Mouse (Mus musculus): ENCODE measurements around the gene 2410015M20Rik. TPM values are rescaled to one million over a fixed set of nuclear protein-coding genes. Genes with fewer than 3 reads are reported as not detected.

2410015M20Rik gene
- polyA plus RNA-seq (2012; fragmentation: generic; extraction: Trizol), result 250 TPM
- long read RNA-seq, experiment 1, transcript 2410015M20Rik-201 (4 exons, 755 nt), result major isoform, 148 of 163 reads
- long read RNA-seq, experiment 1, partial matches to known transcripts, result 5 of 163 reads
- long read RNA-seq, experiment 1, other reads (novel, unspliced or antisense), result 10 of 163 reads
- long read RNA-seq, experiment 2, transcript 2410015M20Rik-201 (4 exons, 755 nt), result major isoform, 5 of 8 reads
- long read RNA-seq, experiment 2, partial matches to known transcripts, result 1 of 8 reads
- long read RNA-seq, experiment 2, other reads (novel, unspliced or antisense), result 2 of 8 reads

DNA sequence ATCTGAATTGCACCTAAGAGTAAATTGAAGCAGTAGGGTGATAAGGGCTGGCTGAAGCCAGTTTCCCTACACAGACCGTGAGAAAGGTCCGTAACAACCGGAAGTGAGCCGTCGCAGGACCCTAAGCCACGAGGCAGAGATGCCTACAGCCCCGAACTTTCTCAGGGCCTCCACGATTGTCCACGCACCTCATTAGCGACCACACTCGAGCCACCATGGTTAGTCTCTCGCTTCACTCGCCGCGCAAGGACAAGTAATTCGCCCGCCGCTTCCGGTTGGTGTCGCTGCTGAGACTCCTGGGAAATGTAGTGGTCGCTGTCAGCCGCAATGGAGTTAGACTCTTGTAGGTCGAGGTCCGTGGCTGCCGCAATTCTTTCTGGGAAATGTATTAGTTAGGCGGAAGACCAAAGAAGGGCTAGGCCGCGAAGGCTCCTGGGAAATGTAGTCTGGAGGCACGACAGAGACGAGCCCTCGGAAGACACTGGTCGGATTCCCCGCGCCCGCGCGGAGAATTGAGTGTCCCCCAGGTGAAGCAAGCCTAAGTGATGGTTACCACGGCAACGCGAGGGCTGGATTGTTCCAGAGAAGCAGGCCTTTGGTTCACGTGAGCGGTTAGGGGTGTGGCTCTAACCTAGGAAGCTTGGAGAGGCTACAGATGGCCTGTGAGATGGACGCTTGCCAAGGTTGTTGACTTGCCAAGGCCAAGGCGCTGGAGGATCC, at the start of gene 2410015M20Rik:
2410015M20Rik (minus strand) TSS at position 320 of the 720 bp plus-strand sequence.
- peak within 1 kb of the TSS; percentile 42 for H3K4me3 ChIP-seq (ENCODE audit: insufficient read depth, poor library complexity, severe bottlenecking)
- H3K79me3 ChIP-seq (ENCODE audit: low read depth), result peaks cover 12% of the 10 kb centered on the region
- TF ChIP-seq CTCF (IDR thresholded peaks at IDR 0.05; ENCODE audit: control insufficient read depth, insufficient read depth, insufficient read length) (peak; percentile 11), USF1 (IDR thresholded peaks at IDR 0.05; ENCODE audit: low read depth) (peak; percentile 72), FOSL1 (IDR thresholded peaks at IDR 0.05; ENCODE audit: insufficient read depth, low read length, poor library complexity, severe bottlenecking) (no peak)
- H3K36me3 ChIP-seq (ENCODE audit: control insufficient read depth, insufficient read depth), result peaks cover 33% of the 10 kb centered on the region
- peak within 1 kb of the TSS; percentile 93 for H3ac ChIP-seq (ENCODE audit: control insufficient read depth, insufficient read length, low read depth)
- peaks cover 48% of the 10 kb centered on the region for H3K79me2 ChIP-seq (ENCODE audit: control insufficient read depth, insufficient read depth)
- no peaks in the 10 kb centered on the region for H3K27me3 ChIP-seq (ENCODE audit: control insufficient read depth, insufficient read depth, insufficient read length)

DNA sequence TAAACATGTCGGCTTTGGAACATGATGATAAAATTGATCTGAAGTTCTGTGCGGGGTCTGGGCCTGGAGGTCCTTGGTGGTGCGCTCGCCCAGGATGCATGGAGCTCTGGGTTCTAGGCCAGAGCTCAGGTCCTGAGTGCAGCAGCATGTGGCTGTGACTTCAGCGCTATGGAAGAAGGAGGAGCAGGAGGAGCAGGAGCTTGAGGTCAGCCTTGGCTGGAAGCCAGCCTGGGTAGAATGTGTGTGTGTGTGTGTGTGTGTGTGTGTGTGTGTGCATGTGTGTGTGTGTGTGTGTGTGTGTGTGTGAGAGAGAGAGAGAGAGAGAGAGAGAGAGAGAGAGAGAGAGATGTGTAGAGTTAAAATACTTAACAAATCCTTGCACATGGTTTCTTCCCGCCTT, 46.6 kb upstream of the 2410015M20Rik start:
- Histone ChIP-seq H3K27me3 (ENCODE audit: control insufficient read depth, insufficient read depth, insufficient read length) (peaks cover 5% of the 10 kb centered on the region), H3K79me2 (ENCODE audit: control insufficient read depth, insufficient read depth) (no peaks in the 10 kb centered on the region), H3K36me3 (ENCODE audit: control insufficient read depth, insufficient read depth) (no peaks in the 10 kb centered on the region), H3K4me3 (ENCODE audit: insufficient read depth, poor library complexity, severe bottlenecking) (no peak overlapping the region), H3ac (ENCODE audit: control insufficient read depth, insufficient read length, low read depth) (no peak overlapping the region), H3K79me3 (ENCODE audit: low read depth) (no peaks in the 10 kb centered on the region)
- TF ChIP-seq MYOG (IDR thresholded peaks at IDR 0.05; ENCODE audit: control insufficient read depth, extremely low read depth, insufficient read length) (no peak), USF1 (IDR thresholded peaks at IDR 0.05; ENCODE audit: low read depth) (no peak), CTCF (IDR thresholded peaks at IDR 0.05; ENCODE audit: control insufficient read depth, insufficient read depth, insufficient read length) (no peak)

DNA sequence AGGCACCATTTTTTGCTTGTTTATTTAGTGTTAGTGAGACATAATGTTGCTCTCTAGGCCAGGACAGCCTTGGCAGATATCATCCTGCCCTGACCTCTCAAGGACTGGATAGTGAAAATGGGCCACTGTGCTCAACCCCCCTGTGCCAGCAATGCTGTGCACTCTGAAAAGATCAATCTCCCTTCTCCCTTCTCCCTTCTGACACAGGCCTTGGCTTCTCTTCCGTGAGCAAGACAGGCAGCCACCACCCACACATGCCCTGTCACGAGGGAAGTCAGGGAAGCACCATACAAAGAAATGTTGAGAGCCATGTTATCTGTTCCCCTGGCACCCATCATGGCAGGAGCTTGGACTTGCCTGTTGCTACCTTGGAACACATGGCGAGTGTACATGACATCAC, 45.7 kb upstream of the 2410015M20Rik start:
- H3K79me3 ChIP-seq (ENCODE audit: low read depth), result no peaks in the 10 kb centered on the region
- peaks cover 5% of the 10 kb centered on the region for H3K27me3 ChIP-seq (ENCODE audit: control insufficient read depth, insufficient read depth, insufficient read length)
- H3ac ChIP-seq (ENCODE audit: control insufficient read depth, insufficient read length, low read depth), result no peak overlapping the region
- no peaks in the 10 kb centered on the region for H3K36me3 ChIP-seq (ENCODE audit: control insufficient read depth, insufficient read depth)
- no peaks in the 10 kb centered on the region for H3K79me2 ChIP-seq (ENCODE audit: control insufficient read depth, insufficient read depth)
- TF ChIP-seq CEBPB (IDR thresholded peaks at IDR 0.05; ENCODE audit: low read depth) (no peak), MAX (IDR thresholded peaks at IDR 0.05) (no peak)
- H3K4me3 ChIP-seq (ENCODE audit: insufficient read depth, poor library complexity, severe bottlenecking), result no peak overlapping the region

DNA sequence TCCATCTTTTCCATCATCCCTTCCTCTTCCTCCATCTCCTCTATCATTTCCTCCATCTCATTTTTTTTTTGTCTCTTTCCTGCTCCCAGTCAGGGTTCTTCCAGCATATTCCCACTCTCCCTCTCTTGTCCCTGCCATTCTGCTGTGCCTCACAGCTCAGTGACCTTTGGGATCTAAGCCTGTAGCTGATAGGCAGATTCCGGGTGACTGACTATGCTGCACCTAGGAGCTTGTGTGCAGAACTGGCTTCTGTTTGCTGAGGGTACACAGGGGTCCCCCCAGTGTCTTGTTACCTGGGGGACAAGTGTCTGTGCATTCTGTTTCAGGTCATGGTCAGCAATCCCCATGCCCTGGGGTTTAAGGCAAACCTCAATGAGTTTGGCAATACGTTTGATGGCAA, 45.2 kb upstream of the 2410015M20Rik start:
- Histone ChIP-seq H3K79me2 (ENCODE audit: control insufficient read depth, insufficient read depth) (no peaks in the 10 kb centered on the region), H3K79me3 (ENCODE audit: low read depth) (no peaks in the 10 kb centered on the region), H3ac (ENCODE audit: control insufficient read depth, insufficient read length, low read depth) (no peak overlapping the region), H3K4me3 (ENCODE audit: insufficient read depth, poor library complexity, severe bottlenecking) (no peak overlapping the region), H3K27me3 (ENCODE audit: control insufficient read depth, insufficient read depth, insufficient read length) (peaks cover 5% of the 10 kb centered on the region), H3K36me3 (ENCODE audit: control insufficient read depth, insufficient read depth) (no peaks in the 10 kb centered on the region)
- no peak for TF ChIP-seq MYOD1 (IDR thresholded peaks at IDR 0.05; ENCODE audit: control insufficient read depth, insufficient read length, low read depth)
- no peak for TF ChIP-seq MYOG (IDR thresholded peaks at IDR 0.05; ENCODE audit: control insufficient read depth, extremely low read depth, insufficient read length)
- TF ChIP-seq USF1 (IDR thresholded peaks at IDR 0.05; ENCODE audit: low read depth), result no peak
- no peak for TF ChIP-seq CTCF (IDR thresholded peaks at IDR 0.05; ENCODE audit: control insufficient read depth, insufficient read depth, insufficient read length)
- no peak for TF ChIP-seq MAX (IDR thresholded peaks at IDR 0.05)
- no peak for TF ChIP-seq CEBPB (IDR thresholded peaks at IDR 0.05; ENCODE audit: low read depth)
- TF ChIP-seq FOSL1 (IDR thresholded peaks at IDR 0.05; ENCODE audit: insufficient read depth, low read length, poor library complexity, severe bottlenecking), result no peak

DNA sequence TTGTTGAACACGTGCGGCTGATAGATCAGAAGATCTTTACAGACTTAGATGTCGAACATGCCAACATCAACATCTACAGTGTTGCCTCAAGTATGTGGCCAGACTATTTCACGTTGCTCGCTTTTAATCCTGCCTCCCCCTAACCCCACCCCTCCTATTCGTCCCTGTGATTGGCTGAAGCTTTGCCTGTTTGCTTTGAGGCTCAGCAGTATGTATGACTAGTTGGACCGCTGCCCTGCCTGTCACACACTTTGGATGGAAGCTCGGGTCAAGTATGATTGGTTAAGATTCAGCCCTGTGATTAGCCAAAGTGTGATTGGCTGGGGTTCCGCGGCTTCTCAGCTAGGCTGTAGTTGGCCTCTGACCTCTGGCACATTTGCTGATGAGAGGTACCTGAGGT, 42.2 kb upstream of the 2410015M20Rik start:
- no peak overlapping the region for H3K4me3 ChIP-seq (ENCODE audit: insufficient read depth, poor library complexity, severe bottlenecking)
- no peaks in the 10 kb centered on the region for H3K79me3 ChIP-seq (ENCODE audit: low read depth)
- no peaks in the 10 kb centered on the region for H3K36me3 ChIP-seq (ENCODE audit: control insufficient read depth, insufficient read depth)
- H3K79me2 ChIP-seq (ENCODE audit: control insufficient read depth, insufficient read depth), result no peaks in the 10 kb centered on the region
- H3ac ChIP-seq (ENCODE audit: control insufficient read depth, insufficient read length, low read depth), result no peak overlapping the region
- H3K27me3 ChIP-seq (ENCODE audit: control insufficient read depth, insufficient read depth, insufficient read length), result peaks cover 5% of the 10 kb centered on the region
- no peak for TF ChIP-seq MYOG (IDR thresholded peaks at IDR 0.05; ENCODE audit: control insufficient read depth, extremely low read depth, insufficient read length)
- no peak for TF ChIP-seq MYOD1 (IDR thresholded peaks at IDR 0.05; ENCODE audit: control insufficient read depth, insufficient read length, low read depth)
- TF ChIP-seq FOSL1 (IDR thresholded peaks at IDR 0.05; ENCODE audit: insufficient read depth, low read length, poor library complexity, severe bottlenecking), result no peak
- no peak for TF ChIP-seq MAX (IDR thresholded peaks at IDR 0.05)
- no peak for TF ChIP-seq CEBPB (IDR thresholded peaks at IDR 0.05; ENCODE audit: low read depth)
- TF ChIP-seq USF1 (IDR thresholded peaks at IDR 0.05; ENCODE audit: low read depth), result no peak
- no peak for TF ChIP-seq CTCF (IDR thresholded peaks at IDR 0.05; ENCODE audit: control insufficient read depth, insufficient read depth, insufficient read length)

DNA sequence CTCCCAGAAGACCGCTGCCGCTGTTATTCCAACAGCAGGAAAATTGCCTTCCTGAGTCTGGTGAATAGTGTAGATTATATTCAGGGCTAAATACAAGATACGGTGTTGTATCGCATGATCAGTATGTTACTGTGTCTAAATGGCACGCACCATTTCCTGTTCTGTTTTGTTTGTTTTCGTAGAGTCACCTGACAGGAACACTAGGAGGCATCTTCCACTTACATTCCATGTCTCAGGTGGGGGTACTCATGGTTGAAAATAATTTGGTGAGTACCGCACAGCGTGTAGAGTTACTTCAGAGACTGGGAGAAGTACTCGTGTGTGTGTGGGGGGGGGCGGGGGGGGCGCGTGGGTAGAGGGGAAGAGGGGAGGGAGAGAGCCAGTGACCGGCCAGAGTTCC, 38.0 kb upstream of the 2410015M20Rik start:
- TF ChIP-seq MYOG (IDR thresholded peaks at IDR 0.05; ENCODE audit: control insufficient read depth, extremely low read depth, insufficient read length) (no peak), CTCF (IDR thresholded peaks at IDR 0.05; ENCODE audit: control insufficient read depth, insufficient read depth, insufficient read length) (no peak), MYOD1 (IDR thresholded peaks at IDR 0.05; ENCODE audit: control insufficient read depth, insufficient read length, low read depth) (no peak), MAX (IDR thresholded peaks at IDR 0.05) (no peak)
- no peaks in the 10 kb centered on the region for H3K79me3 ChIP-seq (ENCODE audit: low read depth)
- no peaks in the 10 kb centered on the region for H3K27me3 ChIP-seq (ENCODE audit: control insufficient read depth, insufficient read depth, insufficient read length)
- no peaks in the 10 kb centered on the region for H3K79me2 ChIP-seq (ENCODE audit: control insufficient read depth, insufficient read depth)
- H3ac ChIP-seq (ENCODE audit: control insufficient read depth, insufficient read length, low read depth), result no peak overlapping the region
- H3K36me3 ChIP-seq (ENCODE audit: control insufficient read depth, insufficient read depth), result no peaks in the 10 kb centered on the region
- H3K4me3 ChIP-seq (ENCODE audit: insufficient read depth, poor library complexity, severe bottlenecking), result no peak overlapping the region
